Mouse (Mus musculus) liver, postnatal 0 days (tissue): ENCODE measurements at regions not wholly inside any gene's neighbourhood (a gene's known extent, or its start where the extent isn't known, plus 50 kb on each side); places are given as distances from the start of the nearest gene placed in this dataset.

ENCODE experiments used
- CTCF ChIP-seq: sonication (generic); IDR thresholded peaks from 2 replicates; pipeline ENCODE4 v1.5.1; 2016; ENCODE audit warnings: antibody characterized with exemption, low read depth
- EP300 ChIP-seq: IDR thresholded peaks from 2 replicates; pipeline ENCODE4 v1.6.1; 2016; ENCODE audit warnings: antibody characterized with exemption, low read depth, mild to moderate bottlenecking

GRCm38 (mm10) chr3:148423383-148423782 is 567.0 kb downstream of the Adgrl2 start:
- TF ChIP-seq CTCF: no peak
- peak; percentile 53 for TF ChIP-seq EP300
